Mouse (Mus musculus): ENCODE measurements at regions not wholly inside any gene's neighbourhood (a gene's known extent, or its start where the extent isn't known, plus 50 kb on each side); places are given as distances from the start of the nearest gene placed in this dataset.

- peak overlapping the region; percentile 65 for H3K27ac ChIP-seq (replicated peaks)
- H3K9me3 ChIP-seq (replicated peaks) = no peaks in the 10 kb centered on the region
- no peaks in the 10 kb centered on the region for H3K36me3 ChIP-seq
- 39% methylated on average over 3 of the region's 3 CpGs for WGBS
- no peak overlapping the region for H3K9ac ChIP-seq
- H3K4me3 ChIP-seq (replicated peaks) = no peak overlapping the region
- H3K4me2 ChIP-seq (replicated peaks) = no peak overlapping the region
- no peak for ATAC-seq (ENCODE audit: insufficient number of reproducible peaks, low FRiP score, low TSS enrichment, low read depth)
- peaks cover 28% of the 10 kb centered on the region for H3K4me1 ChIP-seq
- no peaks in the 10 kb centered on the region for H3K27me3 ChIP-seq
Measured at GRCm38 (mm10) chr12:26617969-26618368, 149.0 kb downstream of the Cmpk2 start.

DNA sequence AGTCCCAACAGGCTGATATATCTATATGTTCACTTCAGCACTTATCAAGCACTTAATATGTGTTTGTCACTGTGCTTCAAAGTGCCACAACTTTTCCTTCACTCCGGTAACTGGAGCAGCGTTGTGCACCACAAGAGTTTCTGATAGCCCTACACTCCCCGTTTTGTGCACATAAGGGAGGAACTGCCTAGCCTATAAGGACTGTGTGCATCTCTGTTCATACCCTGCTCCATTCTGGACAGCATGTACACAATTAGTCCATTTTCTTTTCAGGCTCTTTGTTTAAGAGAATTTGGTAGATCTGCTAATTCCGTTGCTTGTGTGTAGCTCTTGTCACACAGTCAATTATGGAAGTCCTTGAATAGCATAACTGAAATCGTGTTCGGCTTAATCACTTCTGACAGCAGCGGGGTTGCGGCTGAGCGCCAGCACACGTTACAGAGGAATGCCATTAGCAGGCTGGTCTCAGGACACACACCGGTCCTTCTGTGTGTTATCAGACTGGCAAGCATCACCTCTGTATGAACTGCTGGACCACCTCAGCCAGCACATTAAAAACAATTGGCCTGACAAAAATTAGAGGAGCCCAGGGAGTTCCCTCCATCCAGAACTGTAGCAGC, 144.2 kb downstream of the Cmpk2 start:
- H3K4me2 ChIP-seq (replicated peaks) = no peak overlapping the region
- H3K36me3 ChIP-seq = no peaks in the 10 kb centered on the region
- no peak overlapping the region for H3K4me3 ChIP-seq (replicated peaks)
- no peak for ATAC-seq (ENCODE audit: insufficient number of reproducible peaks, low FRiP score, low TSS enrichment, low read depth)
- no peaks in the 10 kb centered on the region for H3K27me3 ChIP-seq
- no peak overlapping the region for H3K27ac ChIP-seq (replicated peaks)
- H3K9ac ChIP-seq = no peak overlapping the region
- H3K9me3 ChIP-seq (replicated peaks) = no peaks in the 10 kb centered on the region
- 70% methylated on average over 11 of the region's 11 CpGs for WGBS
- peaks cover 7% of the 10 kb centered on the region for H3K4me1 ChIP-seq

DNA sequence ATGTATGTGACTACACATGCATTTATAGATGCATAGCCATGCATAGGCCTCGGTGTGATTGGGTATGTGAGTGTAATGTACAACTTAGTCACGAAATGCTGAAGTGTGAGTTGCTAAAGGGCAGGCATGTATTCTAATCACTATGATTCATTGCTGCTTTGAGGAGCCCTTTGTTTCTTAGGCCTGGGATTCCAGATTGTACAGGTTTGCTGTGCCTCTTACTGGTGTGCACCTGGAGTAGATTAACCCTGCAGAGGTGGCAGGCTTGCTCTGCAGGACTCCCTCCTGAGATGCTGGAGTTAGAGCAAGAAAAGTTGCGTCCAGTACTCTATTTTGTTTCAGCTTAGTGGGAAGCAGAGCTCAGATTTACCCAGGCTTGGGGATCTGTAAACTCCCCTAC, 141.1 kb downstream of the Cmpk2 start:
- no peak for ATAC-seq (ENCODE audit: insufficient number of reproducible peaks, low FRiP score, low TSS enrichment, low read depth)
- Histone ChIP-seq H3K36me3 (no peaks in the 10 kb centered on the region), H3K27ac (replicated peaks) (no peak overlapping the region), H3K27me3 (no peaks in the 10 kb centered on the region), H3K4me2 (replicated peaks) (no peak overlapping the region), H3K9ac (no peak overlapping the region), H3K4me3 (replicated peaks) (no peak overlapping the region), H3K4me1 (no peaks in the 10 kb centered on the region), H3K9me3 (replicated peaks) (no peaks in the 10 kb centered on the region)
- WGBS = 70% methylated on average over 3 of the region's 3 CpGs

GRCm38 (mm10) chr12:26598501-26598900, 129.5 kb downstream of the Cmpk2 start:
- no peaks in the 10 kb centered on the region for H3K9me3 ChIP-seq (replicated peaks)
- no peak for ATAC-seq (ENCODE audit: insufficient number of reproducible peaks, low FRiP score, low TSS enrichment, low read depth)

DNA sequence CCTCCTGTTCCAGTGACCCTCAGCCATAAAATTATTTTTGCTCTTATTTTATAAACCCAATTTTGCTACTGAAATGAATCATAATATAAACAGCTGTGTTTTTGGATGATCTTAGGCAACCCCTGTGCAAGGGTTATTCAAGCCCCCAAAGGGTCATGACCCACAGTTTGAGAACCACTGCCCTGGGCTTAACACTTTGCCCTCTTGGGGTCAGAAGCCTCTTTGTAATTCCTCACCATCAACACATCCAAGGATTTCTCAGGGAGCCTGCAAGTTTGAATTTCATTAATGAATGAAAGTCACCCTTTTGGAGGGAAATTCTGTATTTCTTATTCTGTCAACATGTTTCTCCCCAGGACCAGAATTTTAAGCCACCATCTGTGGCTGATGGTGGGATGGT, 123.1 kb downstream of the Cmpk2 start:
- H3K36me3 ChIP-seq = no peaks in the 10 kb centered on the region
- H3K9ac ChIP-seq = no peak overlapping the region
- H3K4me3 ChIP-seq (replicated peaks) = no peak overlapping the region
- H3K9me3 ChIP-seq (replicated peaks) = no peaks in the 10 kb centered on the region
- H3K4me2 ChIP-seq (replicated peaks) = no peak overlapping the region
- H3K4me1 ChIP-seq = no peaks in the 10 kb centered on the region
- H3K27ac ChIP-seq (replicated peaks) = no peak overlapping the region
- no peak for ATAC-seq (ENCODE audit: insufficient number of reproducible peaks, low FRiP score, low TSS enrichment, low read depth)
- no peaks in the 10 kb centered on the region for H3K27me3 ChIP-seq

More at GRCm38 (mm10) chr12:26598501-26598900, 129.5 kb downstream of the Cmpk2 start:
- Histone ChIP-seq H3K9ac (no peak overlapping the region), H3K4me1 (no peaks in the 10 kb centered on the region), H3K4me2 (replicated peaks) (no peak overlapping the region), H3K4me3 (replicated peaks) (no peak overlapping the region), H3K36me3 (no peaks in the 10 kb centered on the region), H3K27me3 (no peaks in the 10 kb centered on the region), H3K27ac (replicated peaks) (no peak overlapping the region)

GRCm38 (mm10) chr12:26589091-26589490, 120.1 kb downstream of the Cmpk2 start:
- H3K9me3 ChIP-seq (replicated peaks) = no peaks in the 10 kb centered on the region
- no peak for ATAC-seq (ENCODE audit: insufficient number of reproducible peaks, low FRiP score, low TSS enrichment, low read depth)
- H3K4me2 ChIP-seq (replicated peaks) = no peak overlapping the region
- H3K27ac ChIP-seq (replicated peaks) = no peak overlapping the region
- H3K4me1 ChIP-seq = no peaks in the 10 kb centered on the region
- no peaks in the 10 kb centered on the region for H3K36me3 ChIP-seq
- no peak overlapping the region for H3K4me3 ChIP-seq (replicated peaks)
- no peaks in the 10 kb centered on the region for H3K27me3 ChIP-seq
- H3K9ac ChIP-seq = no peak overlapping the region

DNA sequence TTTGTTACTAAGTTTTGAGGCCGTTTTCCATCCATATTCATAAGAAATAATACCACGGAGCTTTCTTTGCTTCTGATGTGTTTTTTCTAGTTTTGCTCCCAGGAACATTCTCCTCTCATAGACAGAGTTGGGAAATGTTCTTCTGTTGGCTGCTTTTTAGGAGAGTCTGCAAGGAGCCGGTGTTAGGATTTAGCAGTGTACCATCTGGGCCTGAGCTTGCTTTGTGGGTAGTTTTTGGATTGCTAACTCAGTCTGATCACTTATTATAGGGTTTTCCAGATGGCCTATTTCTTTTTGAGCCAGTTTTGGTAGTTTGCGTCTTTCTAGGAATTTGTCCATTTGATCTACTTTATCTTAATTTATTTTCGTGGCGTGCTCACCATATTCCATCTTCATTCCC, 108.4 kb downstream of the Cmpk2 start:
- H3K9me3 ChIP-seq (replicated peaks) = no peaks in the 10 kb centered on the region
- H3K27me3 ChIP-seq = no peaks in the 10 kb centered on the region
- H3K4me1 ChIP-seq = no peaks in the 10 kb centered on the region
- H3K36me3 ChIP-seq = no peaks in the 10 kb centered on the region
- WGBS = 69% methylated on average over 6 of the region's 6 CpGs
- ATAC-seq (ENCODE audit: insufficient number of reproducible peaks, low FRiP score, low TSS enrichment, low read depth) = no peak
- H3K27ac ChIP-seq (replicated peaks) = no peak overlapping the region
- no peak overlapping the region for H3K4me3 ChIP-seq (replicated peaks)
- H3K9ac ChIP-seq = no peak overlapping the region
- H3K4me2 ChIP-seq (replicated peaks) = no peak overlapping the region

GRCm38 (mm10) chr12:26571602-26572001, 102.6 kb downstream of the Cmpk2 start:
- ATAC-seq (ENCODE audit: insufficient number of reproducible peaks, low FRiP score, low TSS enrichment, low read depth) = no peak
- H3K36me3 ChIP-seq = no peaks in the 10 kb centered on the region
- 41% methylated on average over 7 of the region's 7 CpGs for WGBS
- no peaks in the 10 kb centered on the region for H3K4me1 ChIP-seq
- H3K9me3 ChIP-seq (replicated peaks) = no peaks in the 10 kb centered on the region
- no peak overlapping the region for H3K4me3 ChIP-seq (replicated peaks)
- no peak overlapping the region for H3K27ac ChIP-seq (replicated peaks)
- H3K9ac ChIP-seq = no peak overlapping the region
- no peaks in the 10 kb centered on the region for H3K27me3 ChIP-seq
- no peak overlapping the region for H3K4me2 ChIP-seq (replicated peaks)

GRCm38 (mm10) chr12:26567435-26567834, 98.4 kb downstream of the Cmpk2 start:
- Histone ChIP-seq H3K4me1 (no peaks in the 10 kb centered on the region), H3K36me3 (no peaks in the 10 kb centered on the region), H3K4me3 (replicated peaks) (no peak overlapping the region), H3K9ac (no peak overlapping the region), H3K27ac (replicated peaks) (no peak overlapping the region), H3K27me3 (no peaks in the 10 kb centered on the region), H3K4me2 (replicated peaks) (no peak overlapping the region), H3K9me3 (replicated peaks) (no peaks in the 10 kb centered on the region)
- ATAC-seq (ENCODE audit: insufficient number of reproducible peaks, low FRiP score, low TSS enrichment, low read depth) = no peak
- 89% methylated on average over 4 of the region's 4 CpGs for WGBS

DNA sequence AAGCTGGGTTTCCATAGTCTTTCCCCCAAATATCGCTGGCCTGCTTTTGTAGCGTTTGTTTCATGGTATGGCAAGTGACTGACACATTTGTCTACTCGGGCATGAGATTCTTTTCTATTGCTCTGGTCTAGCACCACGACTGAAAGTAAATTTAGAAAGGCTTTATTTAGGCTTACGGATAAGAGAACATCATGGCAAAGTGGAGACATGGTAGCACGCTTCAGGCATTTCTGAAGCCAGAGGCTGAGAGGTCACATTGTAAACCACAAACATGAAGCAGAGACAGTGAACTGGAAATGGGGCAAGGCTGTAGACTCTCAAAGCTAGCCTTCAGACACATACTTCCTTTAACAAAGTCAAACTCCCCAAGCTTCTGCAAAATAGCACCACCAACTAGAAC, 93.9 kb downstream of the Cmpk2 start:
- no peak for ATAC-seq (ENCODE audit: insufficient number of reproducible peaks, low FRiP score, low TSS enrichment, low read depth)
- 79% methylated on average over 6 of the region's 6 CpGs for WGBS
- H3K4me3 ChIP-seq (replicated peaks) = no peak overlapping the region

DNA sequence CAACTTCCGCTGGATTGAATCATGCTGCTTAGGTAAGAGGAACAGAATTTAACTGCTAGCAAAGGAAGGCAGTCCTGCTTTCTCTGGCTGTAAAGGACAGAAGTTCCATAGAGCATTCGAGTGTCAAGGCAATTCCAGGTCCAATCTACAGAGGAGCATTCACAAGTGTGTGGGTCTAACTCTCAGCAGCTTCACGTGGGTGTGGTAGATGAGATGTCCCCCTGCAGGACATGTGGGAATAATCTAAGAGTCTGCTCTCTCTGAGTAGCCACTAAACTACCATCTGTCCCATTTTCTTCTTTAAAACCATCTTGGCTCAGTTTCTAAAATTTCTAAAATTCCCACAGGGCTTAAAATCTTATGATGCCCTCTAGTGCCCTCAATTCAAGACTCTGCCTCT, 90.6 kb downstream of the Cmpk2 start:
- Histone ChIP-seq H3K27ac (replicated peaks) (no peak overlapping the region), H3K4me3 (replicated peaks) (no peak overlapping the region), H3K27me3 (no peaks in the 10 kb centered on the region), H3K4me1 (peaks cover 8% of the 10 kb centered on the region; the same call in 1 of the 2 replicates), H3K4me2 (replicated peaks) (no peak overlapping the region), H3K9ac (no peak overlapping the region), H3K36me3 (no peaks in the 10 kb centered on the region), H3K9me3 (replicated peaks) (no peaks in the 10 kb centered on the region)
- 72% methylated on average over 3 of the region's 3 CpGs for WGBS
- no peak for ATAC-seq (ENCODE audit: insufficient number of reproducible peaks, low FRiP score, low TSS enrichment, low read depth)

More for the DNA sequence above, 93.9 kb downstream of the Cmpk2 start:
- Histone ChIP-seq H3K27ac (replicated peaks) (no peak overlapping the region), H3K4me2 (replicated peaks) (no peak overlapping the region), H3K9ac (no peak overlapping the region), H3K4me1 (no peaks in the 10 kb centered on the region), H3K27me3 (no peaks in the 10 kb centered on the region), H3K36me3 (no peaks in the 10 kb centered on the region), H3K9me3 (replicated peaks) (no peaks in the 10 kb centered on the region)

GRCm38 (mm10) chr12:26557411-26557810, 88.4 kb downstream of the Cmpk2 start:
- no peak overlapping the region for H3K4me2 ChIP-seq (replicated peaks)
- H3K27ac ChIP-seq (replicated peaks) = no peak overlapping the region
- no peak overlapping the region for H3K9ac ChIP-seq
- no peaks in the 10 kb centered on the region for H3K27me3 ChIP-seq
- no peaks in the 10 kb centered on the region for H3K9me3 ChIP-seq (replicated peaks)
- no peaks in the 10 kb centered on the region for H3K36me3 ChIP-seq
- H3K4me1 ChIP-seq = peaks cover 8% of the 10 kb centered on the region; the same call in 1 of the 2 replicates
- ATAC-seq (ENCODE audit: insufficient number of reproducible peaks, low FRiP score, low TSS enrichment, low read depth) = no peak
- no peak overlapping the region for H3K4me3 ChIP-seq (replicated peaks)
- 11% methylated on average over 4 of the region's 4 CpGs for WGBS
